Mouse (Mus musculus) stomach, postnatal 0 days (tissue): ENCODE measurements around the gene Ehd4. TPM values are rescaled to one million over a fixed set of nuclear protein-coding genes. Genes with fewer than 3 reads are reported as not detected.

Experiments used
- ATAC-seq: fragments of 200-750 bp; cut with Nextera tagmentation; 2 replicates; pipeline ENCODE4 v1.8.0; 2017; ENCODE audit not compliant: low FRiP score, low TSS enrichment
- DNase-seq: peaks from one replicate; pipeline ENCODE4 v3.0.0-alpha.2; 2016; ENCODE audit warnings: low spot score
- H3K27ac ChIP-seq: fragments of 300-500 bp; sonication (generic); replicated peaks from 2 replicates; pipeline ENCODE4 v1.5.1; 2014; ENCODE audit warnings: mild to moderate bottlenecking, control low read depth
- H3K27me3 ChIP-seq: fragments of 300-500 bp; sonication (generic); 2 replicates; pipeline ENCODE4 v1.6.1; 2014; ENCODE audit warnings: low read length; ENCODE audit not compliant: control insufficient read depth, insufficient read depth
- H3K36me3 ChIP-seq: fragments of 300-500 bp; sonication (generic); 2 replicates; pipeline ENCODE4 v1.6.1; 2014; ENCODE audit warnings: low read length, mixed read lengths; ENCODE audit not compliant: control insufficient read depth, insufficient read depth
- H3K4me1 ChIP-seq: fragments of 300-500 bp; sonication (generic); replicated peaks from 2 replicates; pipeline ENCODE4 v1.6.1; 2014; ENCODE audit warnings: antibody characterized with exemption; ENCODE audit not compliant: control insufficient read depth, insufficient read depth
- H3K4me2 ChIP-seq: fragments of 300-500 bp; sonication (generic); replicated peaks from 2 replicates; pipeline ENCODE4 v1.6.1; 2014; ENCODE audit warnings: low read depth, mild to moderate bottlenecking, control low read depth, moderate library complexity
- H3K4me3 ChIP-seq: fragments of 300-500 bp; sonication (generic); 2 replicates; pipeline ENCODE4 v1.5.1; 2014; ENCODE audit warnings: low read depth, low read length, control low read depth
- H3K9ac ChIP-seq: fragments of 300-500 bp; sonication (generic); 2 replicates; pipeline ENCODE4 v1.6.1; 2014; ENCODE audit warnings: mild to moderate bottlenecking, low read length, control low read depth, mixed read lengths
- H3K9me3 ChIP-seq: fragments of 300-500 bp; sonication (generic); 2 replicates; pipeline ENCODE4 v1.6.1; 2016; ENCODE audit warnings: low read length; ENCODE audit not compliant: control insufficient read depth
- CTCF ChIP-seq: IDR thresholded peaks from 2 replicates; pipeline ENCODE4 v1.5.1; 2016; ENCODE audit warnings: antibody characterized with exemption, low read depth, mild to moderate bottlenecking, moderate library complexity
- EP300 ChIP-seq: optimal IDR thresholded peaks from 2 replicates; pipeline ENCODE3; 2016; ENCODE audit warnings: antibody characterized with exemption
- WGBS: fragments of 180-500 bp; shearing (Covaris S2); extraction: QIAGEN DNeasy Blood & Tissue Kit; methylation state at CpG from one replicate; pipeline ENCODE4 v1.1.7; 2014; 5-methylcytosine and 5-hydroxymethylcytosine counted together
- polyA plus RNA-seq: library from polyadenylated mRNA; unstranded; fragments of >200 nt; fragmentation: Nextera tagmentation; extraction: Ambion mirVana; gene quantifications from 2 replicates; pipeline ENCODE4 v1.2.1, GENCODE M21; 2015

Ehd4 gene
- polyA plus RNA-seq, 1 experiment from 2014 or later = 75.1 TPM

DNA sequence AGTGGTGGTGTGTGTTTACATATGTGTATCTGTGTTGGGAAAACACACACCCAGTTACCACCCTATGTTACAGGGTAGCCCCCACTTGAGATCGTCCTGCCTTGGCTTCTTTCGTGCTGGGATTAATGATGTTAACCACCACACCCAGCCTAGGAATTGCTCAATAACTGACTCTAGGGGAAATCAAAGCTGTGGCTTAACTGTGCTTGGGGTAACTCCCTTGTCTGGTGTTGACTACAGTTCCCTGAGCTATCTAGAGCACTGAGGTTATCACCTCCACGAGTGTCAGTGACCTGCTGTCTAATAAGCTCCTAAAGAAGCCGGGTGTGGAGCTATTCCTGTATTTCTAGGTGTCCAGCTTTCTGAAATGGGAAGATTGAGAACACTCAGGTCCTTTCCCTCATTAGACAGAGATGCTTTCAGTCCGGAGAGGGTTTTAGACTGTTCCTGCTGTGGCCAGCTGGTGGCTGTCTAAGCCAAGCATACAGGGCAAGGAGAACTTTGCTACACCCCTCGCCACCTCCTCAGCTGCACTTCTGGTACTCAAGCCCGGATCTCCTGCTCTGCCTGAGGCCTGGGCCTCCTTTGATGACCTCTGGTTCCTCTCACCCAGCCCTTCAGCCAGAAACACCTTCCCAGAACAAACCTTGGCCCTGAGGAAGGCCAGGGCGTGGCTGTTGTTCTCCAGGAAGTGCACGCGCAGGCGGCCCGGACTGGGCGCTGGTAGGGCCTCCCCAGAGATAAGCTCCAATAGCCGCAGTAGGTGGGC, 69.6 kb downstream of the Ehd4 start:
- DNase-seq (peak; percentile 85), ATAC-seq (peak; percentile 87)
- Histone ChIP-seq H3K27ac (peak overlapping the region; percentile 53), H3K4me3 (no peak overlapping the region), H3K4me2 (no peak overlapping the region), H3K9ac (peak overlapping the region; percentile 23; the same call in 1 of the 2 replicates), H3K4me1 (peaks cover 3% of the 10 kb centered on the region; the same call in 1 of the 2 replicates), H3K27me3 (no peaks in the 10 kb centered on the region), H3K36me3 (no peaks in the 10 kb centered on the region), H3K9me3 (no peaks in the 10 kb centered on the region)
- WGBS = 45% methylated on average over 14 of the region's 14 CpGs
- TF ChIP-seq CTCF = peak; percentile 84
- TF ChIP-seq EP300 = no peak

- no peak overlapping the region for H3K9ac ChIP-seq
- no peak overlapping the region for H3K4me2 ChIP-seq
- DNase-seq (no peak), ATAC-seq (no peak)
- no peaks in the 10 kb centered on the region for H3K27me3 ChIP-seq
- peaks cover 3% of the 10 kb centered on the region; the same call in 1 of the 2 replicates for H3K4me1 ChIP-seq
- no peak overlapping the region for H3K4me3 ChIP-seq
- no peak overlapping the region for H3K27ac ChIP-seq
- no peaks in the 10 kb centered on the region for H3K9me3 ChIP-seq
- no peak for TF ChIP-seq EP300
- TF ChIP-seq CTCF = peak; percentile 25; the same call in 1 of the 2 replicates
- WGBS = 67% methylated on average over 2 of the region's 2 CpGs
- no peaks in the 10 kb centered on the region for H3K36me3 ChIP-seq
Observed at GRCm38 (mm10) chr2:120082416-120082815, 72.0 kb downstream of the Ehd4 start.

- Histone ChIP-seq H3K4me3 (peak overlapping the region; percentile 24), H3K27me3 (no peaks in the 10 kb centered on the region), H3K4me1 (no peaks in the 10 kb centered on the region), H3K9ac (peak overlapping the region; percentile 14; the same call in 1 of the 2 replicates), H3K36me3 (no peaks in the 10 kb centered on the region), H3K4me2 (peak overlapping the region; percentile 55), H3K9me3 (no peaks in the 10 kb centered on the region), H3K27ac (no peak overlapping the region)
- TF ChIP-seq EP300 (no peak), CTCF (peak; percentile 82)
- peak; percentile 76 for ATAC-seq
- DNase-seq = peak; percentile 85
- WGBS = 1% methylated on average over 36 of the region's 36 CpGs
Observed at GRCm38 (mm10) chr2:120076076-120076705, 78.2 kb downstream of the Ehd4 start.

GRCm38 (mm10) chr2:120074096-120074495, 80.3 kb downstream of the Ehd4 start:
- no peaks in the 10 kb centered on the region for H3K4me1 ChIP-seq
- H3K4me3 ChIP-seq = no peak overlapping the region
- no peaks in the 10 kb centered on the region for H3K27me3 ChIP-seq
- no peak for TF ChIP-seq CTCF
- no peak for TF ChIP-seq EP300
- H3K4me2 ChIP-seq = no peak overlapping the region
- H3K9me3 ChIP-seq = no peaks in the 10 kb centered on the region
- DNase-seq (no peak), ATAC-seq (no peak)
- no peaks in the 10 kb centered on the region for H3K36me3 ChIP-seq
- no peak overlapping the region for H3K27ac ChIP-seq
- H3K9ac ChIP-seq = no peak overlapping the region
- 81% methylated on average over 4 of the region's 4 CpGs for WGBS

DNA sequence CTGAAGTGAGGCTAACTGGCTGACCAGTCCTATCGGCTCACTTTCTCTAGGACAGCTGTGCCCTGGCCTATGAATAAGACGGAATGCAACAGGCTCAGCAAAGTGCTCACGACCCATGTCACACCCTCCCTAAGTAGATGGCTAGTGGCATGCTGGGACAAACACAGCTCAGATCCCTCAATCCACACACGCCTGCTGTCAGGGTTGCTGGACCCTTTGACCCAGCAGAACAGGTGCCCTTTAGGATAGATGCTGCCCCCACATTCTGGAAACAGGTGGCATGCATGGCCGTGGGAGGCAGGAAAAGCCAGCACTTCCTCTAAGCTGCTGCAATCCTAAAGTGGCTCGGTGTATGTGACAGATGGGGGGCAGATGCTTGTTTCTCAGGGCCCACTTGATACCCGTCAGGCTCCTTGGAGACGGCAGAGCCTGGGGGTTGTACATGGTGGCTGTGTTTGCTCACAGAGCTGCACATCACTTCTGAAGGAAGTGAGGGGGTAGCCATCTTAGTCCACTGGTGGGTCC, 84.9 kb downstream of the Ehd4 start:
- ATAC-seq (no peak), DNase-seq (no peak)
- no peak overlapping the region for H3K27ac ChIP-seq
- WGBS = 70% methylated on average over 8 of the region's 8 CpGs
- H3K9ac ChIP-seq = no peak overlapping the region
- no peaks in the 10 kb centered on the region for H3K4me1 ChIP-seq
- TF ChIP-seq EP300 = no peak
- TF ChIP-seq CTCF = no peak
- no peak overlapping the region for H3K4me3 ChIP-seq
- H3K27me3 ChIP-seq = no peaks in the 10 kb centered on the region
- H3K36me3 ChIP-seq = no peaks in the 10 kb centered on the region
- no peaks in the 10 kb centered on the region for H3K9me3 ChIP-seq
- no peak overlapping the region for H3K4me2 ChIP-seq
